Mouse (Mus musculus) right cerebral cortex, adult 2 months (tissue): ENCODE results near the gene Gm21149.
"Not testable (repeated sequence)": the region's sequence is repeated elsewhere in the genome, so short reads cannot be mapped to it uniquely, and the experiment has no call there.

ENCODE experiments used
- DNase-seq, 2 experiments: peaks; one replicate each; pipeline ENCODE4 v3.0.0; 2021 to 2022; ENCODE audit warnings: low spot score in 2 of 2

Gm21149 gene

GRCm38 (mm10) chr5:15476423-15476822, at the start of gene Gm21149:
Gene Gm21149 (minus strand): TSS chr5:15476523.
- DNase-seq: not testable (repeated sequence)

- peak; percentile 7 to 19 for DNase-seq
Observed at GRCm38 (mm10) chr5:15522470-15522869, 46.1 kb upstream of the Gm21149 start.

DNA sequence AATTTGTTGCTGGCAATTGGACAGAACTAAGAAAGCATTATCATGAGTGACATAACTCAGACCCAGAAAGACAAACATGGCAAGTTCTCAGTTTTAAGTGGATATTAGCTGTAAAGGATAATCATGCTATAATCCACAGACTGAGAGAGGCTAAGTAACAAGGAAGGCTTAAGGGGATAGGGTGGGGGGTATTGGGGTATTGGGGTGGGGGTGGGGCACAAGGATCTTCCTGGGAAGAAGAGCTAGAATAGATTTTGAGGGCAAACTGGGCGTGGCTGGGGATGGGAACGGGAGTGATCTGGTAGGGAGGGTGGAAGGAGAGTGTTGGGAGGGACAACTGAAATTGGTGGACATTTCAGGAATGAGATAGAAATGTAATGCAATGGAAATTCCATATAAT, 45.7 kb upstream of the Gm21149 start:
- not testable (repeated sequence) for DNase-seq

DNA sequence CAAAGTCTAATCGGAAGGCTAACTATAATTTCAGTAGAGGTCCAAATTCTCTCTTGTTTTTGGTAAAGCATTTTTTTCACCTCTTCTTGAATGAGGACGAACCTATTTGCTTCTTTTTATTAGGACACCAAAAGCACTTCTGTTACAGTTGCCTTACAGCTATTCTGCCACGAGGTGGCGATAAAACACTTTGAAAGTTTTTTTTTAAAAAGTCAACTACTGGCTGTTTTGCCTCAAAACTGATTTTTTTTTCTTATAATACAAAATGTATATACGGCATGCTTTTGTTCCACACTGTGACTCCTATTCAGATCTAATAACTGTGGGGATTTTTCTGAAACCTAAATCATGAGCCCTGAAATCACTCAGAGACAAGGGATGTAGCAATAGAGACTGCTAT, 44.1 kb upstream of the Gm21149 start:
- DNase-seq: peak; percentile 18 to 58

- not testable (repeated sequence) for DNase-seq
Observed at GRCm38 (mm10) chr5:15517150-15517549, 40.8 kb upstream of the Gm21149 start.

DNA sequence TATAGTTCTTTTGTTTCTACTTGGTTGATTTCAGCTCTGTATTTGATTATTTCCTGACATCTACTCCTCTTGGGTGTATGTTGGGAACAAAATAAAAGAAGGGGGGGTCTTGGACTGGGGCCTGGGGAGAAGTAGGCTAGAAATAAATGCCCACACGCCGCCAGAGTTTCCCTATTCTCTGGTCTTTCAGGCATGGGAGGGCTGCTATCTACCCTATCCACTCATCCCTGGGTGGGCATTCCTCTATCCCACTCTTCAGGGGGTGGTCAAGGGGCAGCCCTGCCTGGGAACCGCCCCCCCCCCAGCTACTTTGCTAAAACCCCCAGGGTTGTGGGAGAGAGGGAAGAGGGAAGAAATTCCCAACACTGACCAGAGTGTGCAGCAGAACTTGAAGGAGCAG, 35.9 kb upstream of the Gm21149 start:
- DNase-seq: not testable (repeated sequence)

GRCm38 (mm10) chr5:15509911-15510310, 33.6 kb upstream of the Gm21149 start:
- DNase-seq: not testable (repeated sequence)

DNA sequence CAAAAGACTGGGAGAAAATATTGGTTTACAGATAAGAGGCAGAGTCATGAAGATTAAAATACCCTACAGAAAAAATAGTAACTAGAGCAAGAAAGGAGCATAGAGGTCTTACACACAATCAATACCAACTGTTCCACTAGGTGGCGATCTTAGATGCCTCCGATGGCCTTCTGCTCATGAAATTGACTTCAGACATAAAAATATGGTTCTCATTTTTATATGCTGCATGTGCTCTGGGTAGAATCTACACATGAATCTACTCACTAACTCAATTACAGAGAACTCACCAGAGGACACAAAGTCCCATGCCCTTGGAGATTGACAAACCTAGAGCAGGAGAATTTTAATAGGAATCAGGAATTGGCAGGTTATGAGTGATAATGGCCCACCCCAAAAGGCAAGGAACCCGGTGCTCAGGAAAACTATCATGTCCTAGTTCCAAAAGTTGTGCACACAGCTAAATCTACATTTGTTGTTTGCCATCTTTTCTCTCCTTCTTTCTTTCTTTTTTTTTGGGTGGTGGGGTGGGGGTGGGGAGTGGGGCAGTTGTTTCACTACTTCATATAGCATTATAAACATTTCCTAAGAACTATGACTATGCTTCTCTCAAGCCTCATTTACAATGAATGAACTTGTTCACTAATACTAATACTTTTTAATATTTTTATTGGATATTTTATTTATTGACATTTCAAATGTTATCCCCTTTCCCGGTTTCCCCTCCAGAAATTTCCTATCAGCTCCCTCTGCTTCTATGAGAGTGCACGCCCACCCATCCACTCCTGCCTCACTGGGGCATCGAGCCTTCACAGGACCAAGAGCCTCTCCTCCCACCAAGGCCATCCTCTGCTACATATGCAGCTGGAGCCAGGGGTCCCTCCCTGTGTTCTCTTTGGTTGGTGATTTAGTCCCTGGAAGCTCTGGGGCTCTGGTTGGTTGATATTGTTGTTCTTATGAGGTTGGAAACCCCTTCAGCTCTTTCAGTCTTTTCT, 32.4 kb upstream of the Gm21149 start:
- DNase-seq: not testable (repeated sequence)

GRCm38 (mm10) chr5:15507757-15508459, 31.6 kb upstream of the Gm21149 start:
- not testable (repeated sequence) for DNase-seq

DNA sequence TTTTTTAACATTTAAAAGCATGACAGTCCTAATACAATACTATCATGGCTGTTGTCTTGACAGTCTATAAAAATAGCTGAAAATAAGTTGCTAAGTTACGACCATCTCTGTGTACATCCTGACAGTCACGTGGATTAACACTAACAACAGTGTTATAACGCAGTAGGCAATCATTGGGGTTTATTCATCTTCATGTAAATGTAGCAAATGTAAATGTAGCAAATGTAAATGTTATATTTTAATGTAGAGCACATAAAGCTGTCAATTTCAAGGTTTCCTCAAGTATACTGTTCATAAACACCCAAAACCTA, 30.9 kb upstream of the Gm21149 start:
- no peak for DNase-seq

DNA sequence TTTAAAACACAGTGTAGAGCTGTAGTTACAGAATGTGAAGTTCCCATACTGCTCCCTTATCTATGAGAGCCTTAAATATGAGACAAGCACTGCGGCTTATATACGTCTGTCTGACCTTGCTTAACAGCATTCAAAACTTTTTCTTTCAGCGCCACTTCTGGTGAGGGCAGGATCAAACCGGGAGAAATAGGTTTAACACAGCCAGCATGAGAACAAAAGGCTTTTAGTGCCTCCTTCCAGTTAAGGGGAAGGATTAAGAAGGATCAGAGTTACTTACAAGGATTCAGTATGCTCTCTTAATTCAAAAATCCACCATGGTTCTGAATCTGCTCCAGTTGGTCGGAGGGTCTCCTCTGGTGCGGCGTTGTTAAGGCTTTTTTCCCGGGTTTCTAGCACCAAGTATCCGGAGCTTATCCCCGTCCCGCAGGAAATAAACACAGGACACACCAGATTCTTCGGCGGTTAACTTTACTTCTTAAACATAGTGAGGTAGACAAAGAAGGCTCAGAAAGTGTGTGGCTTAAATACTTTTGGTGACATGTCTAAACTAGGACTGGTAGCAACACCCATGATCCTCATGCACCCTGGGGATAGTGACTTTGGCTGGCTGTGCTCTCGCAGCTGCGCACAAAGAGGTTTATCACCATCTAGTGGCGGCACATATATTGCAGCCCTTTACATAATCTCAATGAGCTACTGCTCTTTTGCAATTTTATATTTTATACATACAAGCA, 30.4 kb upstream of the Gm21149 start:
- DNase-seq: peak; percentile 52 to 54

DNA sequence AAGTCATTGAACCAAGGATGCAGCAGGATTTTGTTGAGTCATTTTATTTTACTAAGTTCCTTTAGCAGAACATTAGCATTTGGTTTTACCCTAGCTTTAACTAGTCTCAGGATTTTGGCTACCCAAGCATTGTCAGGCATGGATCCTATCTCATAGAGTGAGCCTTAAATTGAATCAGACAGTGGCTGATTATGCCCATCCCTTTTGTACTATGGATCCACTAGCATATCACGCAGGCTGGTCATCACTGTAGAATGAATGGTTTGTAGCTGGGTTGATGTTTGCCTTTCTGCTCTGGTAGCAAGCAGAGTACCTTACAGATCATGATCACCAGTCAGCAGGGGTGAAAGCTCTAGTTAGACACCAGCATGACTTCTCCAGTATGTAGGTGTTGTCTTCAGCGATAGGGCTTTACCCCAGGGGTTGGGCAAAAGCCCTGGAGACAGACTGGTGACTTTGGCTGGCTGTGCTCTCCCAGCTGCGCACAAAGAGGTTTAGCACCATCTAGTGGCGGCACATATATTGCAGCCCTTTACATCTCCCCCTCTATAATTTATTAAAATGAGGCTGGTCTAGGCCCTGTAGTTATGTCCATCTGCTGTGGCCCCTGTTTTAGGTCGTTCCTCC, 22.6 kb upstream of the Gm21149 start:
- peak; percentile 29 to 54 for DNase-seq

DNA sequence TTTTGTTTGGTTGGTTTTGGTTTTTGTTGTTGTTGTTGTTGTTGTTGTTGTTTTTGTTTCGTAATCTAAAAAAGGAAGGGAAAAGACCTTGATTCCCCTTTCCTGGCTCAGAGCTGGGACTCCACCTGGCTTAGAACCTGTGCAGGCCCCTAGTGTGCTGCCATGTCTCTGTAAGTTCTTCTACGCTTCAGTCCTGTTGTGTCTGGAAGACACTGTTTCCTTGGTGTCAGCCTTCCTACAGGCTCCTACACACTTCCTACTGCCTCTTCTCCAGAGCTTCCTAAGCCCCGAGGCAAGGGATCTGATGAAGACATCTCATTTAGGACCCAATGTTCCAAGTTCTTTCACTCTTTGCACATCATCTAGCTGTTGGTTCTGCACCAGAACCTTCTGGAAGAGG, 22.0 kb upstream of the Gm21149 start:
- not testable (repeated sequence) for DNase-seq

GRCm38 (mm10) chr5:15490934-15491333, 14.6 kb upstream of the Gm21149 start:
- not testable (repeated sequence) for DNase-seq

DNA sequence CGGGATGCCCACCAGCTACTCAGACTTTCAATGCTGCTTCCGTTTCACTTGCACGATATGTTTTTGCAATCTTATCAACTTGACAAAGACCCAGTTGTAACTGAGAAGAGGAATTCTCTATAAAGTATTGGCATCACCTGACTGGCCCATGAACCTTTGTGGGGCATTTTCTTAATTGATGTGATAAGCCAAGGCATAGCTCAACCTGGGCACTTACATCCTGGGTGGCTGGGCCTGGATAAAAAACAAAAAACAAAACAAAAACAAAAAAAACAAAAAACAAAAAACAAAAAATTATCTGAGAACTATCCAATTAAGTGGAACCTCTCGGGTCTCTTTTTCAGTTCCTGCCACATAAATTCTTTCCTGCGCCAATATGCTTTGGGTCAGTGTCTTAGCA, 12.4 kb upstream of the Gm21149 start:
- no peak for DNase-seq

GRCm38 (mm10) chr5:15484616-15485015, 8.3 kb upstream of the Gm21149 start:
- not testable (repeated sequence) for DNase-seq

DNA sequence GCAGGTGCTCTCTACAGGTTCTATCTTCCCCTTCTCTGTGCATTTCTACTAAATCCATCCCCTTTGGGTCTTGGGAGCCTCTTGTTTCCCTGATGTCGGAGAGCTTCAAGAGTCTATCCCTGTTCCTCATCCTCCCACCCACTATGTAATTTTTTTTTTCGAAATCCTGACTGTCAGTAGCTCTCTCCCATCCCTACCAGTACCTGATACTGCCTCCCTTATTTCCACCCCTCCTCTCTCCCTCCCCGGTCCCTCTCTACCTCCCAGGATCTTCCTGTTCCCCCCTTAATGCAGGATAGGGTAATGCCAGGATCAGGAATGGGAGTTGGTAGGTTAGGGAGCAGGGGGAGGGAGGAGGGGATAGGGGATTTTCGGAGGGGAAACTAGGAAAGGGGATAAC, 7.3 kb upstream of the Gm21149 start:
- DNase-seq: not testable (repeated sequence)

- peak in 1 of 2 experiments; percentile 7 for DNase-seq
Observed at GRCm38 (mm10) chr5:15482815-15483214, 6.5 kb upstream of the Gm21149 start.

DNA sequence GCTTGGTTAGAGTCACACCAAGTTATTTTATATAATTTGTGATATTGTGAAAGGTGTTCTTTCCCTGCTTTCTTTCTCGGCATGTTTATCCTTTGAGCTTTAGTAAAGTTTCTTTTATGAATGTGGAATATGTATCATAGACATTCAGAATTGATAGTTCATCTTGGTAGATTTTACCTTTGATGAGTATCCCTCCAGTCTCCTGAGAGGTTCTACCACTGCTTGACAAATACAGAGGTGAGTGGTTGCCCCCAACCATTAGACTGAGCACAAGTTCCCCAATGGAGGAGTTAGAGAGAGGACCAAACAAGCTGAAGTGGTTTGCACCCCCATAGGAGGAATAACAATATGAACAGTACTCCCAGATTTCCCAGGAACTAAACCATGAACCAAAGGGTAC, 6.2 kb downstream of the Gm21149 start:
- DNase-seq: not testable (repeated sequence)

DNA sequence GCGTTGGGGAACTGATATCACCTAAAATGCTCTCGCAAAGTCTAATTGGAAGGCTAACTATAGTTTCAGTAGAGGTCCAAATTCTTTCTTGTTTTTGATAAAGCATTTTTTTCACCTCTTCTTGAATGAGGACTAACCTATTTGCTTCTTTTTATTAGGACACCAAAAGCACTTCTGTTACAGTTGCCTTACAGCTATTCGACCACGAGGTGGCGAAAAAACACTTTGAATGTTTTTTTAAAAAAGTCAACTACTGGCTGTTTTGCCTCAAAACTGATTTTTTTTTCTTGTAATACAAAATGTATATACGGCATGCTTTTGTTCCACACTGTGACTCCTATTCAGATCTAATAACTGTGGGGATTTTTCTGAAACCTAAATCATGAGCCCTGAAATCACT, 8.6 kb downstream of the Gm21149 start:
- not testable (repeated sequence) for DNase-seq

DNA sequence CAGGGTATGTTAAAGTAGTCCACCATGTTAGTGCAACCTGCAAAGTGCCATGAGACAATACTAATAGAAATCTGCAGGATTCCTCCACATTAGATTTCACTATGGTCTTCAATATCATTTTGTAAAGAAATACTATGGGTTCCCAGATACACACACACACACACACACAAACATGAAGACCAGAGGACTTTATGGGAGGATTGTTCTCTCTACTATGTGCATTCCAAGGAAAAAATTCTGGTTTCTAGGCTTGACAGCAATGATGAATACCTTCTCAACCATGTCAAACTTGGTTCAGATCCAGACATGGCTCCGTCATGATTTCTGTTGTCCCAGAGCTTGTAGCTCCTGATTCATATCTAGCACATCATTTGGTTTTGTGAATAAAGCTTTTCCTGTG, 10.1 kb downstream of the Gm21149 start:
- DNase-seq: not testable (repeated sequence)

DNA sequence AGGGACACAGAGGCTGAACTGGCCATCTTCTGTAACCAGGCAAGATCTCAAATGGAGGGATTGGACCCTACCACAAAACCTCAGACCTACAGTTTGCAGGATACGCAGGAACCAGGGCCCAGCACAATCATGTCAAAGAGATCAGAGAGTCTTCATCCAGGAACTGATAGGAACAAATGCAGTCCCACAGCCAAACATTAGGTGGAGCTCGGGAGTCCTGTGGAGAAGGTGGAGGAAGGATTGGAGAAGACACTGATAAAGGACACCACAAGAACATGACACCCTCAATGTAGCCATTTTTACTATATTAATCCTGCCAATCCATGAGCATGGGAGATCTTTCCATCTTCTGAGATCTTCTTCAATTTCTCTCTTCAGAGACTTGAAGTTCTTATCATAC, 12.8 kb downstream of the Gm21149 start:
- peak in 1 of 2 experiments; percentile 33 for DNase-seq
